Mouse (Mus musculus): ENCODE measurements at regions not wholly inside any gene's neighbourhood (a gene's known extent, or its start where the extent isn't known, plus 50 kb on each side); places are given as distances from the start of the nearest gene placed in this dataset.

DNA sequence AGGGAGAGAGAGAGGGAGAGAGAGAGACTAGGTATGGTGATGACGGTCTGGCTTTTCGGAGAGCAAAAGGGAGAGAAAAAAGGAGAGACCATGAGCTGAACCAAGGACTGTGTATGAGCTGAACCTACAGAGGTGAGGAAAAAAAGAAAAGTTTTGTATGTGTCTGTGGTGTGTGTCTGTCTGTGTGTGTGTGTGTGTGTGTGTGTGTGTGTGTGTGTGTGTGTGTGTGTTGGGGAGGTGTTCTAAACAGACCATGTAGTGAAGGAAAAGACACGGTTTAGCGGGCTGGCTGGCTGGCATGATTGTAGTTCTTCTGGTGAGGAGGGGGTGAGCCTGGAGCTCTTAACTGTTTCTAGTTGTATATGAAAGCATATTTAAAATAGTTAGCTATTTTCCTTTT, 418.6 kb upstream of the Ubash3b start:
- Histone ChIP-seq H3K4me1 (ENCODE audit: control insufficient read depth, insufficient read depth, low read length) (peaks cover 2% of the 10 kb centered on the region; the same call in 1 of the 2 replicates), H3K27ac (ENCODE audit: control insufficient read depth, insufficient read depth, low read depth, low read length) (peak overlapping the region; percentile 72), H3K4me3 (ENCODE audit: control insufficient read depth, low read depth, low read length) (peak overlapping the region; percentile 51; the same call in 1 of the 2 replicates)

DNA sequence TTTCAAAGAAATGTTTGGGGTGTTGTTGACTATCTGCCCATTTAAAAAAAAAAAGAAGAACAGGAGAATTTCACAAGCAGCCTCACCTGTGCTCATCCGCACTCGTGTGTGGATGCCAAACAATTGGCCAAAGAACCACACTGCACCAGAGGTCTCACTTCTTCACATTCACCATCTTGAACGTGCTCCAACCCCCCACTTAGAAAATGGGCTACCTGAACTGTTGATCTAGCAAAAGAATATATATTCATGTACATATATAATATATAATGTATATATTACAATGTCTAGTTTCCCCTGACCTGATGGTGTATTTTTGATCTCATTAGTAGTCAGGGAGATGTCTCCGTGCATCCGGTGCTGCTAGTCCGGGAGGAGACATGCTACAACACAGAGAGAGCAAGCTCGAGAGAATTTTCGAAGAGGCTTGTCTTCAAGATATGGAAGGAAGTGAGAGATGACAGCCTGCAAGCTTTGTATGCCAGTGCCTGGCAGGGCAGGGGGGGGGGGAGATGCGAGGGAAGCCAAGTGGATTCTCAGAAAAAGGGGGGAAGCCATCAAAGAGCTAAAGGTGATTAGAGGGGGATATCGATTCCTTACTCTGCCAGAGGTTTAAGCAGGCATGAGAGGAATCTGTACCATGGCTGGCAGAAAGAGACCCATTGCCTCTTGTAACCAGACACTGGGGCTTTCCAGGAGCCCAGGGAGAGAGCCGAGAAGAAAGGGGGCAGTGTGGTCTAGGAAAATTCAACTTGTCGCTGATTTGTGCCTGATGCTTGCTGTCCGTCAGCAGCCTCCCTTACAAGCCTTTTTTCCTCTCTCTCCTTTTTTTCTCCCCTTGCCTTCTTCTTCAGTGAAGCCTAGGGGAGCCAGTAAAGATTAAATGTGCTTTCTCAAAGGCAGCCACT, 417.9 kb upstream of the Ubash3b start:
- Histone ChIP-seq H3K36me3 (ENCODE audit: control insufficient read depth, insufficient read depth, low read length) (no peaks in the 10 kb centered on the region), H3K4me3 (ENCODE audit: control insufficient read depth, low read depth, low read length) (no peak overlapping the region; the same call in 1 of the 2 replicates), H3K27me3 (ENCODE audit: control insufficient read depth, insufficient read depth, low read length) (no peaks in the 10 kb centered on the region), H3K27ac (ENCODE audit: control insufficient read depth, insufficient read depth, low read depth, low read length) (no peak overlapping the region; the same call in 1 of the 2 replicates), H3K4me1 (ENCODE audit: control insufficient read depth, insufficient read depth, low read length) (peaks cover 2% of the 10 kb centered on the region; the same call in 1 of the 2 replicates)
- TF ChIP-seq CTCF (IDR thresholded peaks at IDR 0.05; ENCODE audit: control insufficient read depth, insufficient read depth, insufficient replicate concordance, low read depth, low read length) (no peak), POLR2A (IDR thresholded peaks at IDR 0.05; ENCODE audit: control insufficient read depth, low read depth, low read length) (no peak)

More for the DNA sequence above, 418.6 kb upstream of the Ubash3b start:
- TF ChIP-seq POLR2A (IDR thresholded peaks at IDR 0.05; ENCODE audit: control insufficient read depth, low read depth, low read length) (no peak), CTCF (IDR thresholded peaks at IDR 0.05; ENCODE audit: control insufficient read depth, insufficient read depth, insufficient replicate concordance, low read depth, low read length) (no peak)
- Histone ChIP-seq H3K36me3 (ENCODE audit: control insufficient read depth, insufficient read depth, low read length) (no peaks in the 10 kb centered on the region), H3K27me3 (ENCODE audit: control insufficient read depth, insufficient read depth, low read length) (no peaks in the 10 kb centered on the region)

GRCm38 (mm10) chr9:41578221-41579106, 417.0 kb upstream of the Ubash3b start:
- Histone ChIP-seq H3K4me3 (ENCODE audit: control insufficient read depth, low read depth, low read length) (no peak overlapping the region), H3K27ac (ENCODE audit: control insufficient read depth, insufficient read depth, low read depth, low read length) (no peak overlapping the region), H3K36me3 (ENCODE audit: control insufficient read depth, insufficient read depth, low read length) (no peaks in the 10 kb centered on the region), H3K27me3 (ENCODE audit: control insufficient read depth, insufficient read depth, low read length) (no peaks in the 10 kb centered on the region), H3K4me1 (ENCODE audit: control insufficient read depth, insufficient read depth, low read length) (peaks cover 2% of the 10 kb centered on the region; the same call in 1 of the 2 replicates)
- no peak for TF ChIP-seq POLR2A (IDR thresholded peaks at IDR 0.05; ENCODE audit: control insufficient read depth, low read depth, low read length)
- TF ChIP-seq CTCF (IDR thresholded peaks at IDR 0.05; ENCODE audit: control insufficient read depth, insufficient read depth, insufficient replicate concordance, low read depth, low read length): no peak

- no peak overlapping the region for H3K4me3 ChIP-seq (ENCODE audit: control insufficient read depth, low read depth, low read length)
- no peaks in the 10 kb centered on the region for H3K36me3 ChIP-seq (ENCODE audit: control insufficient read depth, insufficient read depth, low read length)
- TF ChIP-seq POLR2A (IDR thresholded peaks at IDR 0.05; ENCODE audit: control insufficient read depth, low read depth, low read length): no peak
- no peak for TF ChIP-seq CTCF (IDR thresholded peaks at IDR 0.05; ENCODE audit: control insufficient read depth, insufficient read depth, insufficient replicate concordance, low read depth, low read length)
- no peak overlapping the region for H3K27ac ChIP-seq (ENCODE audit: control insufficient read depth, insufficient read depth, low read depth, low read length)
- peaks cover 2% of the 10 kb centered on the region; the same call in 1 of the 2 replicates for H3K4me1 ChIP-seq (ENCODE audit: control insufficient read depth, insufficient read depth, low read length)
- H3K27me3 ChIP-seq (ENCODE audit: control insufficient read depth, insufficient read depth, low read length): no peaks in the 10 kb centered on the region
These were observed 416.3 kb upstream of the Ubash3b start for GRCm38 (mm10) chr9:41577760-41578159.

DNA sequence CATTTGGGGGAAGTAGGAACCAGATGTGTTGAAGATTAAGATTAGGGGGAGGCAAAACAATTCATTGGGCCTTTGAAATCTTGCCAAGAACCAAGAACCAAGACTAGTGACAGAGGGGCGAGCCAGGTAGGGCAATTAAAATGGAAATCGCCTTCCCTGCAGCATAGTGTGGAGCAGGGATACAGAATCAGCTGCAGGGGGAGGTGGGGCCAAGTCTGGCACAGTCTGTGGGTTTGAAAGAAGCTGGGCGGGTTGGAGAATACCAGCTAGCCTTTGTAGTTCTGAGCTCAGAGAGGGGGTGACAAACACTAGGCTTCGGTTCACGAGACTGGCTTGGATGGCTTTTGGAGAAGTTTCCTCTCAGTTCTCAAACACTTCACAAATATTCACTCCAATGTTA, 414.3 kb upstream of the Ubash3b start:
- Histone ChIP-seq H3K4me1 (ENCODE audit: control insufficient read depth, insufficient read depth, low read length) (peaks cover 2% of the 10 kb centered on the region; the same call in 1 of the 2 replicates), H3K27ac (ENCODE audit: control insufficient read depth, insufficient read depth, low read depth, low read length) (no peak overlapping the region), H3K36me3 (ENCODE audit: control insufficient read depth, insufficient read depth, low read length) (no peaks in the 10 kb centered on the region), H3K27me3 (ENCODE audit: control insufficient read depth, insufficient read depth, low read length) (no peaks in the 10 kb centered on the region), H3K4me3 (ENCODE audit: control insufficient read depth, low read depth, low read length) (no peak overlapping the region)
- TF ChIP-seq CTCF (IDR thresholded peaks at IDR 0.05; ENCODE audit: control insufficient read depth, insufficient read depth, insufficient replicate concordance, low read depth, low read length) (no peak), POLR2A (IDR thresholded peaks at IDR 0.05; ENCODE audit: control insufficient read depth, low read depth, low read length) (no peak)

DNA sequence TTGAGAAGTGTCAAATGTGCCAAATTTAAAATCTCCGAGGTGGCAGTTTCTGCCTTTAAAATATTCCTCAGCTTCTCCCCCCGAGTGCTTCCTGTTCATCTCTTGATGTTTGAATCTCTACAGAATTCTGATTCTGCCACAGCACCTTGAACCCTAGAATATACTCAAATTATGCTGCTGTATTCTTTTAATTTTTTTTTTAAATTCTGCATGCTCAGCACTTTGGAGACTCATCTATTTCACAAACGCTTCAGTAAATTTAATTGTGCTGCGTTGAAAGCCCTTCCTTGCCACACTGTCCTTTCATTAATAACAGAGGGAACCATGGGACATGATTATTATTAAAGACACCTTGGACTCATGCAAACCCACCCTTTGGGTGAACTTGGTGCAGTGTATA, 408.8 kb upstream of the Ubash3b start:
- Histone ChIP-seq H3K27ac (ENCODE audit: control insufficient read depth, insufficient read depth, low read depth, low read length) (no peak overlapping the region), H3K4me1 (ENCODE audit: control insufficient read depth, insufficient read depth, low read length) (no peaks in the 10 kb centered on the region), H3K27me3 (ENCODE audit: control insufficient read depth, insufficient read depth, low read length) (no peaks in the 10 kb centered on the region), H3K4me3 (ENCODE audit: control insufficient read depth, low read depth, low read length) (no peak overlapping the region), H3K36me3 (ENCODE audit: control insufficient read depth, insufficient read depth, low read length) (no peaks in the 10 kb centered on the region)
- TF ChIP-seq POLR2A (IDR thresholded peaks at IDR 0.05; ENCODE audit: control insufficient read depth, low read depth, low read length): no peak
- TF ChIP-seq CTCF (IDR thresholded peaks at IDR 0.05; ENCODE audit: control insufficient read depth, insufficient read depth, insufficient replicate concordance, low read depth, low read length): no peak

GRCm38 (mm10) chr9:41566496-41566895, 405.0 kb upstream of the Ubash3b start:
- Histone ChIP-seq H3K4me3 (ENCODE audit: control insufficient read depth, low read depth, low read length) (no peak overlapping the region), H3K27me3 (ENCODE audit: control insufficient read depth, insufficient read depth, low read length) (no peaks in the 10 kb centered on the region), H3K27ac (ENCODE audit: control insufficient read depth, insufficient read depth, low read depth, low read length) (no peak overlapping the region), H3K36me3 (ENCODE audit: control insufficient read depth, insufficient read depth, low read length) (no peaks in the 10 kb centered on the region), H3K4me1 (ENCODE audit: control insufficient read depth, insufficient read depth, low read length) (no peaks in the 10 kb centered on the region)
- no peak for TF ChIP-seq CTCF (IDR thresholded peaks at IDR 0.05; ENCODE audit: control insufficient read depth, insufficient read depth, insufficient replicate concordance, low read depth, low read length)
- no peak for TF ChIP-seq POLR2A (IDR thresholded peaks at IDR 0.05; ENCODE audit: control insufficient read depth, low read depth, low read length)
